9 mouse cellular contexts compared by ENCODE assay signal in the genomic region with DNA sequence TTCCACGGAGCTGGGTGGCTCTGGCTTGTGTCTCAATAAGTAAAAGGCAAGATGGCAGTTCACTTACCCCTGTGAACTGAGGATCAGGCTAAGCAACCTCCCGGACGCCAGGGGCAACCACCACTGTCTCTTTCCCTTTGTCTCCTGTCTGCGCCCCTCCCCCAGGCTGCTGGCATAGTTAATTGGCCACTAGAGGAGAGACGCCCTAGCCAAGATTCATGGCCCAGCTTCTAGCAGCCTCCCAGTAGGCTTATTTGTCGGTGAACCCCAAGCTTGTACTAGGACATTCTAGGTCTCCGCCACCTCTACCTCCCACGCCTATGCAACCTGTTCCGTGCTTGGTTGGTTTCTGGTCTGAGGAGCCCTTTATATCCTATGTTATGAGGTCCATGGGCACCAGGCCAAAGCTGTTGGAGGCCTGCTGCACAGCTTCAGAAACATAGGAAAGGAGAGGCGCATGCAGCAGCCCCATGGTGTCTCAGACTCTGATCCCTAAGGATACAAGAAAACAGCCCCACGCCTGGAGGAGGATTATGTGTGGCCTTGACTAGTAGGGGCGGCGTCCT. TPM values are rescaled to one million over a fixed set of nuclear protein-coding genes. Genes with fewer than 3 reads are reported as not detected.
DNase-seq lines count a peak whose midpoint lies in the region; ATAC-seq and TF ChIP-seq lines count a peak whose summit lies in the region.
"Had no signal": no experiment of that assay in that cellular context is flagged by ENCODE, and none has a peak within 500 bp of the region (broad histone marks: within the 10 kb centered on the region; RNA-seq: fewer than 3 reads in every experiment).

No protein-coding gene starts in this region.

- H3K27me3 ChIP-seq in forebrain, embryonic 10.5 days (ENCODE audit: poor library complexity, severe bottlenecking), result no peaks in the 10 kb centered on the region
- H3K27me3 ChIP-seq in intestine, postnatal 0 days (replicated peaks; ENCODE audit: control insufficient read depth, insufficient read depth, low read length), result no peaks in the 10 kb centered on the region
- no peaks in the 10 kb centered on the region for H3K27me3 ChIP-seq in midbrain, embryonic 11.5 days (ENCODE audit: control insufficient read depth, insufficient read depth, low read length)

- no peak for TF ChIP-seq CTCF in intestine, postnatal 0 days (IDR thresholded peaks at IDR 0.05; ENCODE audit: low read depth)

- peak overlapping the region; percentile 40 for H3K9ac ChIP-seq in intestine, postnatal 0 days (ENCODE audit: low read depth, low read length)
- peak overlapping the region; percentile 72 for H3K9ac ChIP-seq in midbrain, embryonic 11.5 days (ENCODE audit: low read length)

- no peaks in the 10 kb centered on the region for H3K9me3 ChIP-seq in forebrain, embryonic 10.5 days
- no peaks in the 10 kb centered on the region for H3K9me3 ChIP-seq in intestine, postnatal 0 days (ENCODE audit: control insufficient read depth)
- no peaks in the 10 kb centered on the region for H3K9me3 ChIP-seq in midbrain, embryonic 11.5 days (ENCODE audit: control insufficient read depth, low read length)

- H3K27ac ChIP-seq in forebrain, embryonic 10.5 days, result peak overlapping the region; percentile 91
- peak overlapping the region; percentile 91 for H3K27ac ChIP-seq in intestine, postnatal 0 days (ENCODE audit: low read depth, low read length)
- peak overlapping the region; percentile 93 for H3K27ac ChIP-seq in midbrain, embryonic 11.5 days (ENCODE audit: low read depth, low read length)

- peak overlapping the region; percentile 83 for H3K4me2 ChIP-seq in intestine, postnatal 0 days (replicated peaks; ENCODE audit: low read depth)
- H3K4me2 ChIP-seq in midbrain, embryonic 11.5 days, result peak overlapping the region; percentile 67

- DNase-seq in cerebellum, adult 18-20 months, result peak; percentile 61 to 75
- DNase-seq in right cerebral cortex, postnatal 10 days (ENCODE audit: low spot score in 2 of 2), result peak; percentile 73 to 80
- no peak for DNase-seq in right cerebral cortex, adult 2 months (ENCODE audit: low spot score in 2 of 2)
- DNase-seq in forebrain, embryonic 10.5 days (ENCODE audit: extremely low spot score, low spot score), result peak; percentile 28
- peak; percentile 91 for DNase-seq in midbrain, embryonic 11.5 days (ENCODE audit: low spot score, missing footprints)
- DNase-seq in testis, postnatal 14 days (ENCODE audit: low spot score), result peak; percentile 73

- H3K4me3 ChIP-seq in forebrain, embryonic 10.5 days, result peak overlapping the region; percentile 72
- H3K4me3 ChIP-seq in intestine, postnatal 0 days (ENCODE audit: low read depth, low read length), result peak overlapping the region; percentile 29
- peak overlapping the region; percentile 88 for H3K4me3 ChIP-seq in midbrain, embryonic 11.5 days (ENCODE audit: low read depth, low read length)

- H3K36me3 ChIP-seq in forebrain, embryonic 10.5 days (replicated peaks), result peaks cover 67% of the 10 kb centered on the region
- peaks cover 43% of the 10 kb centered on the region for H3K36me3 ChIP-seq in intestine, postnatal 0 days (ENCODE audit: control insufficient read depth, insufficient read depth)
- peaks cover 17% of the 10 kb centered on the region for H3K36me3 ChIP-seq in midbrain, embryonic 11.5 days (ENCODE audit: control insufficient read depth, insufficient read depth, low read length)

- WGBS in forebrain, embryonic 10.5 days, result 47% methylated on average over 13 of the region's 13 CpGs
- 50% methylated on average over 13 of the region's 13 CpGs for WGBS in intestine, postnatal 0 days
- WGBS in midbrain, embryonic 11.5 days, result 42% methylated on average over 13 of the region's 13 CpGs

- peaks cover 32% of the 10 kb centered on the region for H3K4me1 ChIP-seq in forebrain, embryonic 10.5 days
- peaks cover 5% of the 10 kb centered on the region for H3K4me1 ChIP-seq in intestine, postnatal 0 days (replicated peaks; ENCODE audit: control insufficient read depth, insufficient read depth, low read length)
- peaks cover 20% of the 10 kb centered on the region for H3K4me1 ChIP-seq in midbrain, embryonic 11.5 days (ENCODE audit: control insufficient read depth, insufficient read depth, low read length)

- ATAC-seq in cerebellum, adult (ENCODE audit: insufficient number of reproducible peaks, low FRiP score, low TSS enrichment), result no peak
- ATAC-seq in intestine, postnatal 0 days, result no peak
- ATAC-seq in midbrain, embryonic 11.5 days (ENCODE audit: low FRiP score), result 0 out of 2 replicates have a peak, but pooled peaks have one; percentile 1

RNA-seq across cellular contexts. Expression of a gene that starts 0.7 kb away (rescaled TPM):
- polyA plus RNA-seq in forebrain, embryonic 10.5 days (2016; fragmentation: Nextera tagmentation; extraction: Ambion mirVana), result 131 and 132 TPM in 2 replicates
- 32.8 and 34.0 TPM in 2 replicates for polyA plus RNA-seq in intestine, postnatal 0 days (2015; fragmentation: Nextera tagmentation; extraction: Ambion mirVana)
- polyA plus RNA-seq in midbrain, embryonic 11.5 days (2014; fragmentation: Nextera tagmentation; extraction: Ambion mirVana), result 61.1 and 63.8 TPM in 2 replicates

RNA-seq across cellular contexts. Expression of a gene that starts 15.9 kb away (rescaled TPM):
- 225 and 250 TPM in 2 replicates for polyA plus RNA-seq in forebrain, embryonic 10.5 days (2016; fragmentation: Nextera tagmentation; extraction: Ambion mirVana)
- polyA plus RNA-seq in intestine, postnatal 0 days (2015; fragmentation: Nextera tagmentation; extraction: Ambion mirVana), result 212 and 216 TPM in 2 replicates
- polyA plus RNA-seq in midbrain, embryonic 11.5 days (2014; fragmentation: Nextera tagmentation; extraction: Ambion mirVana), result 256 and 276 TPM in 2 replicates

RNA-seq across cellular contexts. Expression of a gene that starts 26.0 kb away (rescaled TPM):
- polyA plus RNA-seq in forebrain, embryonic 10.5 days (2016; fragmentation: Nextera tagmentation; extraction: Ambion mirVana), result 0.36 and 0.90 TPM in 2 replicates
- 0.97 and 1.3 TPM in 2 replicates for polyA plus RNA-seq in intestine, postnatal 0 days (2015; fragmentation: Nextera tagmentation; extraction: Ambion mirVana)
- 0.57 and 0.70 TPM in 2 replicates for polyA plus RNA-seq in midbrain, embryonic 11.5 days (2014; fragmentation: Nextera tagmentation; extraction: Ambion mirVana)

RNA-seq across cellular contexts. Expression of a gene that starts 37.8 kb away (rescaled TPM):
- polyA plus RNA-seq in forebrain, embryonic 10.5 days (2016; fragmentation: Nextera tagmentation; extraction: Ambion mirVana), result 0.92 and 1.3 TPM in 2 replicates
- 10.5 and 13.8 TPM in 2 replicates for polyA plus RNA-seq in intestine, postnatal 0 days (2015; fragmentation: Nextera tagmentation; extraction: Ambion mirVana)
- 1.1 and 1.6 TPM in 2 replicates for polyA plus RNA-seq in midbrain, embryonic 11.5 days (2014; fragmentation: Nextera tagmentation; extraction: Ambion mirVana)
- polyA plus RNA-seq: C2C12 had no signal

Comparison
In these comparisons a context has a peak if more than half of its experiments do, and no peak if none do; other contexts are left out.
1. DNase-seq: peak in cerebellum, adult 18-20 months (2 of 2), right cerebral cortex, postnatal 10 days (2 of 2), forebrain, embryonic 10.5 days (single experiment), midbrain, embryonic 11.5 days (single experiment) and testis, postnatal 14 days (single experiment); none in right cerebral cortex, adult 2 months (0 of 2).
2. H3K4me3 ChIP-seq: peak in every context shown above with its lines; median percentile 88 in midbrain, embryonic 11.5 days; 72 in forebrain, embryonic 10.5 days; 29 in intestine, postnatal 0 days.
3. Peak in every context shown above with its lines, with median percentiles within 50 percentile points of each other: H3K27ac ChIP-seq.